Mouse (Mus musculus): ENCODE results near the gene March10. TPM values are rescaled to one million over a fixed set of nuclear protein-coding genes. Genes with fewer than 3 reads are reported as not detected.

March10 gene
- polyA plus RNA-seq, 2 experiments, result not detected

GRCm38 (mm10) chr11:105349780-105350324, 106.7 kb downstream of the March10 start:
- Histone ChIP-seq H3K27ac (no peak overlapping the region), H3K9me3 (ENCODE audit: control insufficient read depth, low read length) (no peaks in the 10 kb centered on the region), H3K4me1 (replicated peaks; ENCODE audit: control insufficient read depth in 2 of 2, insufficient read depth in 2 of 2, low read length in 1 of 2) (peaks cover 14 to 19% of the 10 kb centered on the region in 2 experiments), H3K4me3 (ENCODE audit: insufficient read depth in 1 of 2, low read depth in 2 of 2, low read length in 2 of 2) (no peak overlapping the region), H3K9ac (replicated peaks) (no peak overlapping the region), H3K36me3 (replicated peaks; ENCODE audit: control insufficient read depth, insufficient read depth, low read depth) (no peaks in the 10 kb centered on the region), H3K27me3 (ENCODE audit: control insufficient read depth, insufficient read depth, low read length) (no peaks in the 10 kb centered on the region), H3K4me2 (ENCODE audit: low read depth) (peak overlapping the region; percentile 23)
- no peak for TF ChIP-seq CTCF (IDR thresholded peaks at IDR 0.05; ENCODE audit: low read depth)
- TF ChIP-seq EP300 (IDR thresholded peaks at IDR 0.05; ENCODE audit: low read depth), result no peak
- 61% methylated on average over 19 of the region's 19 CpGs for WGBS (ENCODE audit: insufficient replicate concordance)
- DNase-seq (ENCODE audit: low read depth in 3 of 3, low spot score in 3 of 3) (peak in 1 of 3 experiments; percentile 42), ATAC-seq (ENCODE audit: insufficient read depth) (peak; percentile 70)

- Histone ChIP-seq H3K4me2 (ENCODE audit: low read depth) (no peak overlapping the region), H3K27ac (no peak overlapping the region), H3K9ac (replicated peaks) (no peak overlapping the region), H3K36me3 (replicated peaks; ENCODE audit: control insufficient read depth, insufficient read depth, low read depth) (no peaks in the 10 kb centered on the region), H3K4me3 (ENCODE audit: insufficient read depth in 1 of 2, low read depth in 2 of 2, low read length in 2 of 2) (no peak overlapping the region), H3K4me1 (replicated peaks; ENCODE audit: control insufficient read depth in 2 of 2, insufficient read depth in 2 of 2, low read length in 1 of 2) (peaks cover 14 to 19% of the 10 kb centered on the region in 2 experiments), H3K27me3 (ENCODE audit: control insufficient read depth, insufficient read depth, low read length) (no peaks in the 10 kb centered on the region), H3K9me3 (ENCODE audit: control insufficient read depth, low read length) (no peaks in the 10 kb centered on the region)
- ATAC-seq (ENCODE audit: insufficient read depth) (no peak), DNase-seq (ENCODE audit: low read depth in 3 of 3, low spot score in 3 of 3) (no peak)
- TF ChIP-seq EP300 (IDR thresholded peaks at IDR 0.05; ENCODE audit: low read depth) (no peak), CTCF (IDR thresholded peaks at IDR 0.05; ENCODE audit: low read depth) (no peak)
- WGBS (ENCODE audit: insufficient replicate concordance), result 85% methylated on average over 9 of the region's 9 CpGs
These were observed 108.0 kb downstream of the March10 start for GRCm38 (mm10) chr11:105348495-105348982.

- Histone ChIP-seq H3K9ac (replicated peaks) (no peak overlapping the region), H3K36me3 (replicated peaks; ENCODE audit: control insufficient read depth, insufficient read depth, low read depth) (no peaks in the 10 kb centered on the region), H3K4me2 (ENCODE audit: low read depth) (no peak overlapping the region), H3K4me1 (replicated peaks; ENCODE audit: control insufficient read depth in 2 of 2, insufficient read depth in 2 of 2, low read length in 1 of 2) (peaks cover 14 to 19% of the 10 kb centered on the region in 2 experiments), H3K9me3 (ENCODE audit: control insufficient read depth, low read length) (no peaks in the 10 kb centered on the region), H3K27me3 (ENCODE audit: control insufficient read depth, insufficient read depth, low read length) (no peaks in the 10 kb centered on the region), H3K27ac (no peak overlapping the region), H3K4me3 (ENCODE audit: insufficient read depth in 1 of 2, low read depth in 2 of 2, low read length in 2 of 2) (no peak overlapping the region)
- DNase-seq (ENCODE audit: low read depth in 3 of 3, low spot score in 3 of 3) (peak; percentile 55 to 63 (median 63)), ATAC-seq (ENCODE audit: insufficient read depth) (peak; percentile 53; the same call in 1 of the 2 replicates)
- TF ChIP-seq CTCF (IDR thresholded peaks at IDR 0.05; ENCODE audit: low read depth), result peak; percentile 95
- TF ChIP-seq EP300 (IDR thresholded peaks at IDR 0.05; ENCODE audit: low read depth), result no peak
- WGBS (ENCODE audit: insufficient replicate concordance), result 42% methylated on average over 28 of the region's 28 CpGs
These were observed 109.1 kb downstream of the March10 start for GRCm38 (mm10) chr11:105347162-105348161.

GRCm38 (mm10) chr11:105345284-105345683, 111.3 kb downstream of the March10 start:
- Histone ChIP-seq H3K9ac (replicated peaks) (no peak overlapping the region), H3K4me2 (ENCODE audit: low read depth) (no peak overlapping the region), H3K36me3 (replicated peaks; ENCODE audit: control insufficient read depth, insufficient read depth, low read depth) (no peaks in the 10 kb centered on the region), H3K9me3 (ENCODE audit: control insufficient read depth, low read length) (no peaks in the 10 kb centered on the region), H3K4me1 (replicated peaks; ENCODE audit: control insufficient read depth in 2 of 2, insufficient read depth in 2 of 2, low read length in 1 of 2) (peaks cover 13 to 17% of the 10 kb centered on the region in 2 experiments), H3K27ac (no peak overlapping the region), H3K4me3 (ENCODE audit: insufficient read depth in 1 of 2, low read depth in 2 of 2, low read length in 2 of 2) (no peak overlapping the region), H3K27me3 (ENCODE audit: control insufficient read depth, insufficient read depth, low read length) (no peaks in the 10 kb centered on the region)
- DNase-seq (ENCODE audit: low read depth in 3 of 3, low spot score in 3 of 3), result no peak
- TF ChIP-seq EP300 (IDR thresholded peaks at IDR 0.05; ENCODE audit: low read depth) (no peak), CTCF (IDR thresholded peaks at IDR 0.05; ENCODE audit: low read depth) (peak; percentile 79)
- ATAC-seq (ENCODE audit: insufficient read depth), result no peak
- WGBS (ENCODE audit: insufficient replicate concordance), result 59% methylated on average over 2 of the region's 2 CpGs

All from liver, embryonic 14.5 days (tissue).